Mouse (Mus musculus): ENCODE data around the gene Fam24a. TPM values are rescaled to one million over a fixed set of nuclear protein-coding genes. Genes with fewer than 3 reads are reported as not detected.

Fam24a gene
- not detected in 2 replicates for polyA plus RNA-seq (2011; ENCODE audit: insufficient read depth, insufficient read length, low replicate concordance, missing spikeins)

GRCm38 (mm10) chr7:131333564-131333963, at the start of gene Fam24a:
Gene Fam24a, plus strand, starts transcription at chr7:131333864.
- WGBS, result 45% methylated on average over 1 of the region's 1 CpGs
- Histone ChIP-seq H3K27ac (ENCODE audit: control insufficient read depth, insufficient read depth, low read depth, low read length, poor library complexity) (no peak within 1 kb of the TSS), H3K4me1 (ENCODE audit: control insufficient read depth, insufficient read depth, low read length) (no peaks in the 10 kb centered on the region), H3K4me3 (replicated peaks; ENCODE audit: control insufficient read depth, low read depth, low read length) (no peak within 1 kb of the TSS)
- TF ChIP-seq POLR2A (IDR thresholded peaks at IDR 0.05; ENCODE audit: borderline replicate concordance, control insufficient read depth, low read depth, low read length) (no peak), CTCF (IDR thresholded peaks at IDR 0.05; ENCODE audit: control insufficient read depth, insufficient read depth, low read length) (no peak)

DNA sequence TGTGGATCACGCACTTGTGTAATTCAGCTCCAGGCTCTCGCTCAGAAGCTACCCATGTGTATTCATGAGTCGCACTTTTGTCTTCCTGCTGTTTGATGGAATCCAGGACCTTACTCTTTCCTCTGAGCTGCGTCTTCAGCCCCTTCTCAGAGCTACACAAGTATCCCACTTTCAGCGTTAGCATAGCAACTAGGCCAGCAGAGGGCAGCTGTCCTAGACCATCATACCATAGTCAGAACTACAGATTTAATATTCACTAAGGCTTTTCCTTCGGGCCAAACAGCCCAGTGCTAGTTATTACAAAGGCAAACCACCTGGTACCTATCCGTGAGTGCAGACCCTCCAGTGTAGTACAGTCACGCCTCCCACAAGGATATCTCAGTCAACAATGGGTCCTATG, 36.5 kb upstream of the Fam24a start:
- H3K27ac ChIP-seq (ENCODE audit: control insufficient read depth, insufficient read depth, low read depth, low read length, poor library complexity), result no peak overlapping the region
- WGBS, result 72% methylated on average over 8 of the region's 8 CpGs
- no peak overlapping the region for H3K4me3 ChIP-seq (replicated peaks; ENCODE audit: control insufficient read depth, low read depth, low read length)
- TF ChIP-seq POLR2A (IDR thresholded peaks at IDR 0.05; ENCODE audit: borderline replicate concordance, control insufficient read depth, low read depth, low read length) (no peak), CTCF (IDR thresholded peaks at IDR 0.05; ENCODE audit: control insufficient read depth, insufficient read depth, low read length) (no peak)
- H3K4me1 ChIP-seq (ENCODE audit: control insufficient read depth, insufficient read depth, low read length), result no peaks in the 10 kb centered on the region

DNA sequence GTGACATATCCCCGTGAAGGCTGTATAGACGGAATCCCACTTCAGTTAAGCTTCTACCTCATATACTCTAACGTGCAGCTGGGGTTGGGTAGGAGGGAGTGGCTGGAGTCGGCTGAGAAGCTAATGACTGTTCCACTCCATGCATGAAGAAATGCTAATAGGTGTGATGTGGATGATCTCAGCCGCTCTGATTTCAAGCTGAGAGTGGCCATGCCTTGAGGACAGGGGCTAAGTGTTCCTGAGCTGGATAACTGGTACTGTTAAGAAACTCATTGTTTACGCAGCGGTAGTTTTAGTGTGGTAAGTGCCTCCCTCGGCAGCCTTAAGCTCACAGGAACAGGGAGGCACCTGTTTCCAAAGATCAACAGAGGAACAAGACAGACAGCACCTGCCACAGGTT, 30.3 kb upstream of the Fam24a start:
- H3K4me3 ChIP-seq (replicated peaks; ENCODE audit: control insufficient read depth, low read depth, low read length), result no peak overlapping the region
- H3K27ac ChIP-seq (ENCODE audit: control insufficient read depth, insufficient read depth, low read depth, low read length, poor library complexity), result no peak overlapping the region
- TF ChIP-seq CTCF (IDR thresholded peaks at IDR 0.05; ENCODE audit: control insufficient read depth, insufficient read depth, low read length), result no peak
- TF ChIP-seq POLR2A (IDR thresholded peaks at IDR 0.05; ENCODE audit: borderline replicate concordance, control insufficient read depth, low read depth, low read length), result no peak
- WGBS, result 75% methylated on average over 8 of the region's 8 CpGs
- H3K4me1 ChIP-seq (ENCODE audit: control insufficient read depth, insufficient read depth, low read length), result no peaks in the 10 kb centered on the region

GRCm38 (mm10) chr7:131306733-131307132, 26.9 kb upstream of the Fam24a start:
- no peak overlapping the region for H3K27ac ChIP-seq (ENCODE audit: control insufficient read depth, insufficient read depth, low read depth, low read length, poor library complexity)
- H3K4me3 ChIP-seq (replicated peaks; ENCODE audit: control insufficient read depth, low read depth, low read length), result no peak overlapping the region
- no peaks in the 10 kb centered on the region for H3K4me1 ChIP-seq (ENCODE audit: control insufficient read depth, insufficient read depth, low read length)
- 64% methylated on average over 5 of the region's 5 CpGs for WGBS
- no peak for TF ChIP-seq POLR2A (IDR thresholded peaks at IDR 0.05; ENCODE audit: borderline replicate concordance, control insufficient read depth, low read depth, low read length)

DNA sequence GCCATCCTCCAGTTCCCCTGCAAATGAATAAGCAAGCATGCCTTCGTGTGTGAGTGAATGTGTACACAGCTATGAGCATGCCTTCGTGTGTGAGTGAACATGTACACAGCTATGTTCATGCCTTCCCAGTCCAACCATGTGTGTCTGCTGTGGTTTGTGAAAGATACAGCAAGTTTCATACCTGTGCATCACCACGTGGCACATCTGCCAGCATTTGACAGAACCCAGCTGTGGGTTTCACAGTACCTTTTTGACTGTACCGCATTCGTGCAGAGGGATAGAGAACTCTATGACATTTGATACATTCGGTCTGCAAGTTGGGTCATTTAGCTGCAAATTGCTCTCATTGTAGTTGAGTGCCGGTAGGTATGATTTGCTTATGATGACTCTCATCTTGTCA, 19.2 kb upstream of the Fam24a start:
- no peaks in the 10 kb centered on the region for H3K4me1 ChIP-seq (ENCODE audit: control insufficient read depth, insufficient read depth, low read length)
- 75% methylated on average over 7 of the region's 7 CpGs for WGBS
- TF ChIP-seq CTCF (IDR thresholded peaks at IDR 0.05; ENCODE audit: control insufficient read depth, insufficient read depth, low read length) (no peak), POLR2A (IDR thresholded peaks at IDR 0.05; ENCODE audit: borderline replicate concordance, control insufficient read depth, low read depth, low read length) (no peak)
- H3K27ac ChIP-seq (ENCODE audit: control insufficient read depth, insufficient read depth, low read depth, low read length, poor library complexity), result no peak overlapping the region
- no peak overlapping the region for H3K4me3 ChIP-seq (replicated peaks; ENCODE audit: control insufficient read depth, low read depth, low read length)

GRCm38 (mm10) chr7:131317587-131317986, 16.1 kb upstream of the Fam24a start:
- TF ChIP-seq CTCF (IDR thresholded peaks at IDR 0.05; ENCODE audit: control insufficient read depth, insufficient read depth, low read length) (no peak), POLR2A (IDR thresholded peaks at IDR 0.05; ENCODE audit: borderline replicate concordance, control insufficient read depth, low read depth, low read length) (no peak)
- Histone ChIP-seq H3K4me3 (replicated peaks; ENCODE audit: control insufficient read depth, low read depth, low read length) (no peak overlapping the region), H3K27ac (ENCODE audit: control insufficient read depth, insufficient read depth, low read depth, low read length, poor library complexity) (no peak overlapping the region), H3K4me1 (ENCODE audit: control insufficient read depth, insufficient read depth, low read length) (no peaks in the 10 kb centered on the region)
- WGBS, result 69% methylated on average over 12 of the region's 12 CpGs

DNA sequence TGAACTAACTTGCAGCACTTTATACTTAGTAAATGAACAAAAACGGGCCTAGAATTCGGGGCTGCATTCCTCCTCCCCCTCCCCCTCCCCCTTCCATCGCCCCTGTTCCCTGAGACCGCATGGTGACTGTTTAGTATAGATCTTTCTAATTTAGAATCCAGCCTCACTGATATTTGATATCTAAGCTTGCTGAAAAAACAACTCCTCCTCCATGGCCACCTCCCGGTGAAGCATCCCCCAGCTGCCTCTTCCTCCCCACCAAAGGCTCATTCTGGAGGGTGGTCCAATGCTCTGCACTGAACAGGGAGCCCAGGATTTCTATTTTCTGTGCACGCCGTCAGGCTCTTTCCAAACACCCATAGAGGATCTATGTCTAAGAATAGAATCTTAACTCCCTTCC, 15.3 kb upstream of the Fam24a start:
- Histone ChIP-seq H3K4me3 (replicated peaks; ENCODE audit: control insufficient read depth, low read depth, low read length) (no peak overlapping the region), H3K4me1 (ENCODE audit: control insufficient read depth, insufficient read depth, low read length) (no peaks in the 10 kb centered on the region), H3K27ac (ENCODE audit: control insufficient read depth, insufficient read depth, low read depth, low read length, poor library complexity) (no peak overlapping the region)
- 85% methylated on average over 5 of the region's 7 CpGs for WGBS
- TF ChIP-seq POLR2A (IDR thresholded peaks at IDR 0.05; ENCODE audit: borderline replicate concordance, control insufficient read depth, low read depth, low read length), result no peak
- TF ChIP-seq CTCF (IDR thresholded peaks at IDR 0.05; ENCODE audit: control insufficient read depth, insufficient read depth, low read length), result no peak

DNA sequence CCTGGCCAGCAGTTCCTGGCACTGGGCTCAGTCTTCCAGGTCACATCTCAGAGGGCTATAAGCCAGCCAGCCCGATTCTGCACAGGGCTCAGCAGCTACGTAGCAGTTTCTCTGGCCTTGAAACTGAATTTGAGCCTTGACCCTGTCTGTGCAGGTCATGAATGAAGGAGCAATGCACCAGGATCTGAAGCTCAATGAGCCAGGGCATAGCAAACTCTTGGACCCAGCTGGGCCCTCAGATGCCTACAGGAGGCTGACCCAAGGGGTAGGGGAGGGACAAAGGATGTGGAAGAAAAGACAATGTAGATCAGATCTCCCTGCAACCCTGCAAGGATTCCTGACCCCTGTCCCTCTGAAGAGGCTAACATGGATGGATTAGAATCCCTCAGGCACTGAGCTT, 11.5 kb upstream of the Fam24a start, which contains the start of gene Cuzd1:
Cuzd1 (minus strand) TSS at position 101 of the 400 bp plus-strand sequence.
- no peaks in the 10 kb centered on the region for H3K4me1 ChIP-seq (ENCODE audit: control insufficient read depth, insufficient read depth, low read length)
- no peak within 1 kb of the TSS for H3K27ac ChIP-seq (ENCODE audit: control insufficient read depth, insufficient read depth, low read depth, low read length, poor library complexity)
- H3K4me3 ChIP-seq (replicated peaks; ENCODE audit: control insufficient read depth, low read depth, low read length), result no peak within 1 kb of the TSS
- 74% methylated on average over 2 of the region's 2 CpGs for WGBS
- TF ChIP-seq POLR2A (IDR thresholded peaks at IDR 0.05; ENCODE audit: borderline replicate concordance, control insufficient read depth, low read depth, low read length), result no peak
- TF ChIP-seq CTCF (IDR thresholded peaks at IDR 0.05; ENCODE audit: control insufficient read depth, insufficient read depth, low read length), result no peak

- WGBS, result 84% methylated on average over 5 of the region's 5 CpGs
- TF ChIP-seq POLR2A (IDR thresholded peaks at IDR 0.05; ENCODE audit: borderline replicate concordance, control insufficient read depth, low read depth, low read length), result no peak
- TF ChIP-seq CTCF (IDR thresholded peaks at IDR 0.05; ENCODE audit: control insufficient read depth, insufficient read depth, low read length), result no peak
- H3K27ac ChIP-seq (ENCODE audit: control insufficient read depth, insufficient read depth, low read depth, low read length, poor library complexity), result no peak overlapping the region
- no peak overlapping the region for H3K4me3 ChIP-seq (replicated peaks; ENCODE audit: control insufficient read depth, low read depth, low read length)
- no peaks in the 10 kb centered on the region for H3K4me1 ChIP-seq (ENCODE audit: control insufficient read depth, insufficient read depth, low read length)
Measured at GRCm38 (mm10) chr7:131327054-131327453, 6.6 kb upstream of the Fam24a start.
